Mouse (Mus musculus): ENCODE results near the gene Npl. TPM values are rescaled to one million over a fixed set of nuclear protein-coding genes. Genes with fewer than 3 reads are reported as not detected.
A peak's percentile ranks its signal among the peaks of the same experiment; 100 is the strongest.
"Not testable (repeated sequence)": the region's sequence is repeated elsewhere in the genome, so short reads cannot be mapped to it uniquely, and the experiment has no call there.

Gene Npl
- polyA plus RNA-seq, 1 experiment from 2014 or later = 27.9 TPM

DNA sequence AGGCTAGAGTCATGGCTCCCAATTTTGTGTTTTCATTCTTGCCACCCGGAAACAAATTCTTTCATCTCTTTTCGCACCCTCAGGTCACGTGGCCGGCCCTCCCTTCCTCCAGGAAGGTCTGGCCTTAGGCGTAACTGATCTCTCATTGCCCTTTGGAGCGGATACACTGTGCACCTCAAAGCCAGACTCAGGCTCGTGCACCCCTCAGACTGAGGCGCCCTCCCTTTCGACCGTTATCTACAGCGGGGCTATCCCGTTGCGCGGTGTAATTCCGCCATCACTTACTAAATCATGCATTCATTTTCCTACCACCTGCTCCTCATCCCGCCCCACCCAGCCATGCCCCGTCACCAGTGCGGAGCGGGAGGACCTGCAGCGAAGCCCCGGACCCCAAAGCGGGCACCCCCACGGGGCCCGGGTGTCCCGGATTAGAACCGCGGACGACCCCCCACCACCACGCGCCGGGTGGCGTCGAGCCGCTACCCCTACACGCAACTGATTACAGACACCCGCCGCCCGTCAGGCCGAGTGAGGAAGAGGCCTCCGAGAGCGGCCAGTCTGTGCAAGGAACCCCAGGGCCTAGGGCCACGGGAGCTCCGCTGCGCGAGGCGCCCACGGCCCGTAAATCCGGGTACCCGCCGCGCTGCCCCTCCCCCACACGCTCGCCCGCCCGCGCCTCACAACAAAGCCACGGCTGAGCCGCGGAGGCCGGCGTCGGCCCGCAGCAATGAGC is 62.9 kb downstream of the Npl start:
- Histone ChIP-seq H3K9ac (ENCODE audit: low read length) (peak overlapping the region; percentile 95), H3K27me3 (ENCODE audit: control insufficient read depth, insufficient read depth, low read length) (no peaks in the 10 kb centered on the region), H3K36me3 (ENCODE audit: control insufficient read depth, insufficient read depth, low read length) (0 out of 2 replicates have a peak, but pooled peaks cover 3% of the 10 kb centered on the region), H3K9me3 (replicated peaks; ENCODE audit: control insufficient read depth, low read length) (no peaks in the 10 kb centered on the region), H3K27ac (ENCODE audit: low read length) (peak overlapping the region; percentile 88), H3K4me2 (ENCODE audit: low read depth, low read length) (peak overlapping the region; percentile 71), H3K4me1 (ENCODE audit: control insufficient read depth, insufficient read depth, low read length) (peaks cover 19% of the 10 kb centered on the region), H3K4me3 (replicated peaks; ENCODE audit: low read length) (peak overlapping the region; percentile 88)
- WGBS = under 1% methylated on average over 64 of the region's 64 CpGs
- peak; percentile 78 for ATAC-seq (ENCODE audit: insufficient read depth, low FRiP score)

DNA sequence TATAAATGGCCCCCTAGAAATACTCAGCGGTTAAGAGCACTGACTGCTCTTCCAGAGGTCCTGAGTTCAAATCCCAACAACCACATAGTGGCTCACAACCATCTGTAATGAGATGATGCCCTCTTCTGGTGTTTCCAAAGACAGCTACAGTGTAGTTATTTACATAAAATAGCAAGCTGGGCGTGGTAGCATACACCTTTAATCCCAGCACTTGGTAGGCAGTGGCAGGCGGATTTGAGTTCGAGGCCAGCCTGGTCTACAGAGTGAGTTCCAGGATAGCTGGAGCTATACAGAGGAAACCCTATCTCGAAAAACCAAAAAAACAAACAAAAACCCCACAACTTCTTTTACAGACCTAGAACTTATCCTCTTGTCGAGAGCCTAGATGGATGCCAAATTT is 63.7 kb downstream of the Npl start:
- Histone ChIP-seq H3K4me3 (replicated peaks; ENCODE audit: low read length) (peak overlapping the region; percentile 88), H3K4me2 (ENCODE audit: low read depth, low read length) (peak overlapping the region; percentile 71), H3K9ac (ENCODE audit: low read length) (peak overlapping the region; percentile 95), H3K4me1 (ENCODE audit: control insufficient read depth, insufficient read depth, low read length) (peaks cover 19% of the 10 kb centered on the region)
- H3K27me3 ChIP-seq (ENCODE audit: control insufficient read depth, insufficient read depth, low read length); H3K27ac ChIP-seq (ENCODE audit: low read length); H3K9me3 ChIP-seq (replicated peaks; ENCODE audit: control insufficient read depth, low read length); H3K36me3 ChIP-seq (ENCODE audit: control insufficient read depth, insufficient read depth, low read length); ATAC-seq (ENCODE audit: insufficient read depth, low FRiP score): not testable (repeated sequence)
- 5% methylated on average over 6 of the region's 6 CpGs for WGBS

DNA sequence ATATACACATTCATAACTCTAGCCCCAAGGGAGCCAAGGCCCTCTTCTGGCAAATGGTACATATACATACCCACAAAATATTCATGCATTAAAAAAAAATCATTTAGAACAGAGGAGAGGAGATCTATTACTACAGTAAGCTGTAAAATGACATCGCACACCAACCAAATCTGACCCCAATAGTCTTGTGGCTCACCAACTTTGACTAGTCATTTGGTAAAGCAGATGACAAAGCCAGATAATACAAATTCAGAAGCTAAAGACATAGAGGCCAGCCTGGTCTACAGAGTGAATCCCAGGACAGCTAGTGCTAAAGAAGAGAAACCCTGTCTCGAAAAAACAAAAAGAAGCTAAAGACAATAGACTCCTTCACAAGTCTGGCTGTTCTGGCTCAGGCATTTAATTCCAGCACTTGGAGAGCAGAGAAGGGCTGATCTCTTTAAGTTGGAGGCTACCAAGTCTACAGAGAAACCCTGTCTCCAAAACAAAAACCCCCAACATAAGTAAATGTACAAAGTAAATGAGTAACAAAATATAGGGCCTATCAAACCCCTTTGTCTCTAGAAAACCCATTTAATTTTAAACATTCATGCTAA is 64.5 kb downstream of the Npl start:
- no peak for ATAC-seq (ENCODE audit: insufficient read depth, low FRiP score)
- WGBS = 42% methylated on average over 2 of the region's 2 CpGs
- H3K27me3 ChIP-seq (ENCODE audit: control insufficient read depth, insufficient read depth, low read length) = no peaks in the 10 kb centered on the region

DNA sequence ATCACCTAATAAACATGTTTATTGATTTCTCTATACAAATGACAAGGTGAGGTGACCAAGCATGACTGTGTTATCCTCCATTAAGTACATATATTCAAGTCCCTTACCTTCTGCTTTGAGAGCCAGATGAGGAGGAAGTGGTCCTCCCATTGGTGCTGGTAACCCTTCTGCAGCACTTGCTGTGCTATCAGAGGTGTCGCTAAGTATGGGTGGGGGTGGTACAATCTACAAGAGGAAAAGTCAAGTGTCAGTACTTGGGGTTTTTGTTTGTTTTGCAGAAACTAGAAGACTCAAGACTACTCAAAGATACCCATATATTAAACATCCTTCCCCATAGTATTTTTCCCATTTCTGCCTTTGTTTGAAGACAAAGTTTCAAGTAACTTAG is 68.8 kb downstream of the Npl start:
- no peak overlapping the region for H3K27ac ChIP-seq (ENCODE audit: low read length)
- no peak for ATAC-seq (ENCODE audit: insufficient read depth, low FRiP score)
- no peak overlapping the region for H3K9ac ChIP-seq (ENCODE audit: low read length)
- H3K4me2 ChIP-seq (ENCODE audit: low read depth, low read length) = no peak overlapping the region
- no peak overlapping the region for H3K4me3 ChIP-seq (replicated peaks; ENCODE audit: low read length)
- H3K36me3 ChIP-seq (ENCODE audit: control insufficient read depth, insufficient read depth, low read length) = peaks cover 40% of the 10 kb centered on the region
- WGBS = 72% methylated on average over 1 of the region's 1 CpGs
- H3K4me1 ChIP-seq (ENCODE audit: control insufficient read depth, insufficient read depth, low read length) = peaks cover 16% of the 10 kb centered on the region
- no peaks in the 10 kb centered on the region for H3K9me3 ChIP-seq (replicated peaks; ENCODE audit: control insufficient read depth, low read length)
- no peaks in the 10 kb centered on the region for H3K27me3 ChIP-seq (ENCODE audit: control insufficient read depth, insufficient read depth, low read length)

More for the DNA sequence above, 64.5 kb downstream of the Npl start:
- Histone ChIP-seq H3K36me3 (ENCODE audit: control insufficient read depth, insufficient read depth, low read length) (peaks cover 14% of the 10 kb centered on the region), H3K27ac (ENCODE audit: low read length) (no peak overlapping the region), H3K4me2 (ENCODE audit: low read depth, low read length) (peak overlapping the region; percentile 71), H3K9me3 (replicated peaks; ENCODE audit: control insufficient read depth, low read length) (no peaks in the 10 kb centered on the region), H3K4me1 (ENCODE audit: control insufficient read depth, insufficient read depth, low read length) (peaks cover 19% of the 10 kb centered on the region), H3K9ac (ENCODE audit: low read length) (peak overlapping the region; percentile 50), H3K4me3 (replicated peaks; ENCODE audit: low read length) (peak overlapping the region; percentile 38)

DNA sequence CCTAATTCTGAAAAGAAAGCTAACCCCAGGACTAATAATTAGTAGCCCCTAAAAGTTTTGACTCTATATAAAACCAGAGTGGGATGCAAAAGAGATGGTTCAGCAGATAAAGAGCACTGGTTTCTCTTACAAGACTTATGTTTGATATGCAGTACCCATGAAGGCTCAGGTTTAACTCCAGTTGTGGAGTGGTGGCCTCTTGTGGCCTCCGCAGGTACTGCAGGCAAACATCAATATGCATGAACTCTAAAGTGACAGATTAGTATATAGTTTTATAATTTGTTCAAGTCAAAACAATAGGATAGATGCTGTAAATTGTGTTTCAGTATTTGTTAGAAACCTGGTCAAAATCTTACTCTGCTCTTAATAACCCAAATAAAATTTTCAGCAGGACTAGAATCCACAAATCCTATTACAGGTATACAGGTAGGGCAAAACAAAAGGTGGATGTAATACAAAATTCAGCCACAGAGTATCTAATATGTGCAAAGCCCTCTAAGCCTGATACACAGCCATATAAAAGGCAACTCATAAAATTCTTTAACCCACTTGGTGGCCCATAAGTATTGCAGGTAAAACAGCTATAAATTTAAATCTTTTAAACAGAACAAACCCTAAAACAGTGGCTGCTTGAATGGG is 69.3 kb downstream of the Npl start:
- Histone ChIP-seq H3K9me3 (replicated peaks; ENCODE audit: control insufficient read depth, low read length) (no peaks in the 10 kb centered on the region), H3K27ac (ENCODE audit: low read length) (no peak overlapping the region), H3K4me1 (ENCODE audit: control insufficient read depth, insufficient read depth, low read length) (peaks cover 16% of the 10 kb centered on the region), H3K27me3 (ENCODE audit: control insufficient read depth, insufficient read depth, low read length) (no peaks in the 10 kb centered on the region), H3K4me2 (ENCODE audit: low read depth, low read length) (no peak overlapping the region), H3K4me3 (replicated peaks; ENCODE audit: low read length) (no peak overlapping the region), H3K9ac (ENCODE audit: low read length) (no peak overlapping the region), H3K36me3 (ENCODE audit: control insufficient read depth, insufficient read depth, low read length) (peaks cover 41% of the 10 kb centered on the region)
- 38% methylated on average over 1 of the region's 1 CpGs for WGBS
- no peak for ATAC-seq (ENCODE audit: insufficient read depth, low FRiP score)

DNA sequence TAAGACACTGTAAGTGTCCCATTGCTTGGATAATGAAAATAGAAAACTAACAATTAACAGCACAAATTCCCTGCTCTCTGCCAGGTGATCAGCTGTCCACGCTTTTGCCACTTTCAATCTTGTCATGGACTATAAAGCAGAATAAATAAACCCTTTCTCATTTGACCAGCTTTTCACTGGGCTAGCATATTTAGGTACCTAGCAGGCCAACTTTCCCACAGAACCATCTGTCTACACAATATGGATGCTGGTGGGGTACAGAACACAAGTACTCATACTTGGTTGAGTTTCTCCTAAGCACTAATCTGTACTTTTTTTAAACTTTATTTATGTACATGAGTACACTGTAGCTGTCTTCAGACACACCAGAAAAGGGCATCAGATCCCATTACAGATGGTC is 70.5 kb downstream of the Npl start:
- WGBS = 83% methylated on average over 1 of the region's 1 CpGs
- H3K4me1 ChIP-seq (ENCODE audit: control insufficient read depth, insufficient read depth, low read length) = peaks cover 5% of the 10 kb centered on the region
- ATAC-seq (ENCODE audit: insufficient read depth, low FRiP score) = no peak
- no peak overlapping the region for H3K27ac ChIP-seq (ENCODE audit: low read length)
- H3K4me2 ChIP-seq (ENCODE audit: low read depth, low read length) = no peak overlapping the region
- H3K9ac ChIP-seq (ENCODE audit: low read length) = no peak overlapping the region
- no peaks in the 10 kb centered on the region for H3K27me3 ChIP-seq (ENCODE audit: control insufficient read depth, insufficient read depth, low read length)
- H3K4me3 ChIP-seq (replicated peaks; ENCODE audit: low read length) = no peak overlapping the region
- peaks cover 44% of the 10 kb centered on the region for H3K36me3 ChIP-seq (ENCODE audit: control insufficient read depth, insufficient read depth, low read length)
- H3K9me3 ChIP-seq (replicated peaks; ENCODE audit: control insufficient read depth, low read length) = no peaks in the 10 kb centered on the region

DNA sequence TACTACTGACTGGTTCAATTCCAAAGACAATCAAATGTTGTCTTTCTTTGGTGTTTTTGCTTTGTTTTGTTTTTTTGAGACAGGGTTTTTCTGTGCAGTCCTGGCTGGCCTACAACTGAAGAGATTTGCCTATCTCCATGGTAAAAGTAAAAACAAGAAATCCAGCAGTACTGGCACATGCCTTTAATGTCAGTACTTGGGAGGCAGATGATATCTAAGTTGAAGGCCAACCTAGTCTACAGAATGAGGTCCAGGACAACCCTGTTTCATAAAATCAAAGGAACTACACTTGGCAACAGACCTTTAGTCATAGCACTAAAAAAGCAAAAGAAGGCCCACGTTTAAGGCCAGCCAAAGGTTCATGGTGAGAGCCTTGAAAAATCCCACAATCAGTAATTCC is 88.0 kb downstream of the Npl start:
- 75% methylated on average over 1 of the region's 1 CpGs for WGBS
- Histone ChIP-seq H3K27me3 (ENCODE audit: control insufficient read depth, insufficient read depth, low read length) (no peaks in the 10 kb centered on the region), H3K4me2 (ENCODE audit: low read depth, low read length) (no peak overlapping the region), H3K4me3 (replicated peaks; ENCODE audit: low read length) (no peak overlapping the region), H3K9me3 (replicated peaks; ENCODE audit: control insufficient read depth, low read length) (no peaks in the 10 kb centered on the region), H3K4me1 (ENCODE audit: control insufficient read depth, insufficient read depth, low read length) (no peaks in the 10 kb centered on the region), H3K27ac (ENCODE audit: low read length) (no peak overlapping the region), H3K9ac (ENCODE audit: low read length) (no peak overlapping the region), H3K36me3 (ENCODE audit: control insufficient read depth, insufficient read depth, low read length) (peaks cover 39% of the 10 kb centered on the region)
- no peak for ATAC-seq (ENCODE audit: insufficient read depth, low FRiP score)

DNA sequence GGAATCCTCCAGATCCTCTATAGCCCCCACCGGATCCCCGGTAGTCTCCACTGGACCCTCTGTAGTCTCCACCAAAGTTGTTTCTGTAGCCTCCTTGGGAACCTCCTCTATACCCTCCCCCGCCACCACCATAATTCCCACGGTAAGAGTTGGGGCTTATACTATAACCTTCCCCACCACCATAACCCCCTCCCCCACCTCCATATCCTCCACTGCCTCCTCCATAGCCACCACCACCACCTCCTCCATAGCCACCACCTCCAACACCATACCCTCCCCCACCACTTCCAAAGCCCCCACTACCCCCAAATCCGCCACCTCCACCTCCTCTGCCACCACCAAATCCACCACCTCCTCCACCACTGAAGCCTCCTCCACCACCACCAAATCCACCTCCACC is 93.7 kb downstream of the Npl start:
- Histone ChIP-seq H3K27ac (ENCODE audit: low read length) (no peak overlapping the region), H3K9ac (ENCODE audit: low read length) (no peak overlapping the region), H3K9me3 (replicated peaks; ENCODE audit: control insufficient read depth, low read length) (no peaks in the 10 kb centered on the region), H3K4me2 (ENCODE audit: low read depth, low read length) (no peak overlapping the region), H3K27me3 (ENCODE audit: control insufficient read depth, insufficient read depth, low read length) (no peaks in the 10 kb centered on the region), H3K4me3 (replicated peaks; ENCODE audit: low read length) (no peak overlapping the region), H3K4me1 (ENCODE audit: control insufficient read depth, insufficient read depth, low read length) (no peaks in the 10 kb centered on the region), H3K36me3 (ENCODE audit: control insufficient read depth, insufficient read depth, low read length) (peaks cover 19% of the 10 kb centered on the region)
- 85% methylated on average over 5 of the region's 5 CpGs for WGBS
- no peak for ATAC-seq (ENCODE audit: insufficient read depth, low FRiP score)

DNA sequence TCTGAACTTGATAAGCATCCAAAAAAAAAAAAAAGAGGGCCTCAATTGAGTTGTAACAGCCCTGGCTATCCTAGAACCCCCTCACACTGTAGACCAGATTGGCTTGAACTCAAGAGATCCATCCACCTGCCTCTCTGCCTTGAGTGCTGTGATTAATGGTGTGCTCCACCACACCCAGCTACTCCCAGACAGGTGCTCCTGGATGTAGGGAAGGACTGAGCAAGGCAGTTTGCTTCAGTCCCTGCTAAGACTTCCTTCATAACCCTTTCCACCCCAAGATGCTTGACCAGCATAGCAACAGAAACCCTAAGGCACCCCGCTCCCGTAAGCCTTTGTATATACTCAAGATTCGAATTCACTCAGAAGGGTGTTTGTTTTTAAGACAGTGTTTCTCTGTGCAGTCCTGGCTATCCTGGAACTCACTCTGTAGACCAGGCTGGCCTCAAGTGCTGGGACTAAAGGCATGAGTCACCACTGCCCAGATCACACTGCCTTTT is 96.7 kb downstream of the Npl start:
- H3K36me3 ChIP-seq (ENCODE audit: control insufficient read depth, insufficient read depth, low read length) = peaks cover 11% of the 10 kb centered on the region; the same call in 1 of the 2 replicates
- H3K27me3 ChIP-seq (ENCODE audit: control insufficient read depth, insufficient read depth, low read length) = no peaks in the 10 kb centered on the region
- WGBS = 87% methylated on average over 3 of the region's 3 CpGs
- H3K9me3 ChIP-seq (replicated peaks; ENCODE audit: control insufficient read depth, low read length) = no peaks in the 10 kb centered on the region
- no peak overlapping the region for H3K4me2 ChIP-seq (ENCODE audit: low read depth, low read length)
- no peak; the same call in 1 of the 2 replicates for ATAC-seq (ENCODE audit: insufficient read depth, low FRiP score)
- no peak overlapping the region for H3K9ac ChIP-seq (ENCODE audit: low read length)
- no peak overlapping the region for H3K27ac ChIP-seq (ENCODE audit: low read length)
- H3K4me1 ChIP-seq (ENCODE audit: control insufficient read depth, insufficient read depth, low read length) = no peaks in the 10 kb centered on the region
- H3K4me3 ChIP-seq (replicated peaks; ENCODE audit: low read length) = no peak overlapping the region

Data from stomach, embryonic 16.5 days (tissue).